Mouse (Mus musculus) gastrocnemius, postnatal 14 days (tissue): Measurements from ENCODE around the gene Tmprss11f. TPM values are rescaled to one million over a fixed set of nuclear protein-coding genes. Genes with fewer than 3 reads are reported as not detected.
"Not testable (repeated sequence)": the region's sequence is repeated elsewhere in the genome, so short reads cannot be mapped to it uniquely, and the experiment has no call there.

Source experiments
- DNase-seq: peaks from one replicate; pipeline ENCODE4 v3.0.0; 2021; ENCODE audit warnings: mixed read lengths
- intact Hi-C: fragments of 180-260 bp; cut with DNase I; formaldehyde crosslinking; loops from one replicate; pipeline ENCODE4 v1.15.1; 2025; ENCODE audit warnings: low total_unique reads
- long read RNA-seq, 2 experiments: library from polyadenylated mRNA; stranded (forward); transcript quantifications; one replicate each; pipeline ENCODE4 v2.0.0; 2021
- total RNA-seq, 2 experiments: library from RNA; stranded (reverse); gene quantifications; 2 replicates each; pipeline ENCODE4 v1.2.3; 2021

Tmprss11f gene
- not detected for total RNA-seq
- long read RNA-seq, experiment 1, result 0 reads
- long read RNA-seq, experiment 2, result 0 reads

- no peak for DNase-seq
- intact Hi-C loops, result no loop called here
Measured at GRCm38 (mm10) chr5:86632324-86632723, at the start of gene Tmprss11f. Gene Tmprss11f (minus strand): TSS chr5:86632424.

GRCm38 (mm10) chr5:86676262-86676661, 44.0 kb upstream of the Tmprss11f start, which contains the start of gene Tmprss11b:
Gene Tmprss11b (minus strand): TSS chr5:86676362.
- DNase-seq, result no peak
- intact Hi-C loops, result no loop called here

GRCm38 (mm10) chr5:86649185-86649584, 17.0 kb upstream of the Tmprss11f start:
- intact Hi-C loops, DNase-seq: not testable (repeated sequence)

GRCm38 (mm10) chr5:86640795-86641194, 8.6 kb upstream of the Tmprss11f start:
- intact Hi-C loops, result no loop called here
- no peak for DNase-seq

- no peak for DNase-seq
- intact Hi-C loops, result no loop called here
Measured at GRCm38 (mm10) chr5:86630700-86631099, 1.5 kb downstream of the Tmprss11f start.

- DNase-seq, result no peak
- intact Hi-C loops, result no loop called here
Measured at GRCm38 (mm10) chr5:86621778-86622177, 10.4 kb downstream of the Tmprss11f start.

- no peak for DNase-seq
- intact Hi-C loops, result no loop called here
Measured at GRCm38 (mm10) chr5:86585896-86586295, 46.3 kb downstream of the Tmprss11f start.

- intact Hi-C loops, result no loop called here
- DNase-seq, result no peak
Measured at GRCm38 (mm10) chr5:86582618-86583017, 49.6 kb downstream of the Tmprss11f start.

GRCm38 (mm10) chr5:86581998-86582397, 50.2 kb downstream of the Tmprss11f start:
- DNase-seq, result no peak
- intact Hi-C loops, result no loop called here

GRCm38 (mm10) chr5:86578761-86579160, 53.5 kb downstream of the Tmprss11f start:
- not testable (repeated sequence) for DNase-seq

GRCm38 (mm10) chr5:86546693-86547092, 85.5 kb downstream of the Tmprss11f start:
- DNase-seq, result no peak
- intact Hi-C loops, result no loop called here

More at GRCm38 (mm10) chr5:86578761-86579160, 53.5 kb downstream of the Tmprss11f start:
- intact Hi-C loops, result not testable (repeated sequence)

- DNase-seq, result no peak
- intact Hi-C loops, result no loop called here
Measured at GRCm38 (mm10) chr5:86540601-86541000, 91.6 kb downstream of the Tmprss11f start.

GRCm38 (mm10) chr5:86528725-86529124, 103.5 kb downstream of the Tmprss11f start:
- DNase-seq, result no peak
- intact Hi-C loops, result no loop called here

GRCm38 (mm10) chr5:86518500-86518899, 113.7 kb downstream of the Tmprss11f start, which contains the start of gene Tmprss11g:
Gene Tmprss11g (minus strand): TSS chr5:86518600.
- no peak for DNase-seq
- intact Hi-C loops, result no loop called here

- no peak for DNase-seq
- intact Hi-C loops, result no loop called here
Measured at GRCm38 (mm10) chr5:86511538-86511937, 120.7 kb downstream of the Tmprss11f start.

GRCm38 (mm10) chr5:86493453-86493852, 138.8 kb downstream of the Tmprss11f start:
- no peak for DNase-seq
- intact Hi-C loops, result no loop called here

- intact Hi-C loops, result no loop called here
- no peak for DNase-seq
Measured at GRCm38 (mm10) chr5:86482562-86482961, 149.7 kb downstream of the Tmprss11f start.

GRCm38 (mm10) chr5:86482031-86482430, 150.2 kb downstream of the Tmprss11f start:
- DNase-seq, result no peak
- intact Hi-C loops, result no loop called here

GRCm38 (mm10) chr5:86473859-86474258, 158.4 kb downstream of the Tmprss11f start:
- no peak for DNase-seq
- intact Hi-C loops, result no loop called here
